Mouse (Mus musculus) CH12.LX (cell line): Measurements from ENCODE around the gene A230050P20Rik. TPM values are rescaled to one million over a fixed set of nuclear protein-coding genes. Genes with fewer than 3 reads are reported as not detected.

Experiments
- DNase-seq: peaks from one replicate; pipeline ENCODE4 v3.0.0-alpha.2; 2013; ENCODE audit errors: extremely low read depth
- H3K27ac ChIP-seq: 2 replicates; pipeline ENCODE4 v1.5.1; 2012; ENCODE audit warnings: low read depth, mild to moderate bottlenecking, control low read depth, moderate library complexity; ENCODE audit not compliant: insufficient read depth
- H3K27me3 ChIP-seq: replicated peaks from 2 replicates; pipeline ENCODE3; 2012; ENCODE audit warnings: inconsistent platforms
- H3K36me3 ChIP-seq, 2 experiments: replicated peaks in 1 of 2; 2 replicates each; pipeline versions ENCODE3 to v1.6.1; 2012; ENCODE audit warnings: inconsistent platforms in 1 of 2, low read length in 1 of 2, mild to moderate bottlenecking in 1 of 2, mixed read lengths in 1 of 2, moderate library complexity in 1 of 2; ENCODE audit not compliant: control insufficient read depth in 1 of 2, insufficient read depth in 1 of 2
- H3K4me1 ChIP-seq, 2 experiments: 2 replicates each; pipeline ENCODE4 v1.6.1; 2012; ENCODE audit warnings: inconsistent platforms in 1 of 2, moderate library complexity in 1 of 2; ENCODE audit not compliant: insufficient read depth in 2 of 2, control insufficient read depth in 1 of 2
- H3K4me2 ChIP-seq: 2 replicates; pipeline ENCODE4 v1.6.1; 2012; ENCODE audit warnings: low read depth, mild to moderate bottlenecking, control low read depth; ENCODE audit not compliant: poor library complexity, insufficient read depth, severe bottlenecking
- H3K4me3 ChIP-seq, 3 experiments: fragments of 150-350 bp in 1 of 3; sonication (generic) in 1 of 3; replicated peaks in 1 of 3; 2 replicates each; pipeline versions ENCODE3 to v1.5.1; 2011 to 2012; ENCODE audit warnings: low read depth in 2 of 3, low read length in 2 of 3, mild to moderate bottlenecking in 2 of 3, moderate library complexity in 2 of 3, control low read depth in 1 of 3, improper control_type of control experiment in 1 of 3, inconsistent platforms in 1 of 3, mixed read lengths in 1 of 3; ENCODE audit not compliant: poor library complexity in 1 of 3
- H3K79me2 ChIP-seq: replicated peaks from 2 replicates; pipeline ENCODE4 v1.6.1; 2012; ENCODE audit warnings: mild to moderate bottlenecking, moderate library complexity; ENCODE audit not compliant: control insufficient read depth, poor library complexity, insufficient read depth, severe bottlenecking; ENCODE audit errors: extremely low read depth
- H3K9ac ChIP-seq: 2 replicates; pipeline ENCODE4 v1.6.1; 2012; ENCODE audit warnings: low read depth, mild to moderate bottlenecking, control low read depth, moderate library complexity; ENCODE audit not compliant: insufficient read depth
- H3K9me3 ChIP-seq: replicated peaks from 2 replicates; pipeline ENCODE3; 2012; ENCODE audit warnings: low read length, inconsistent platforms, mixed read lengths
- BHLHE40 ChIP-seq: IDR thresholded peaks from 2 replicates; pipeline ENCODE4 v1.6.1; 2011; ENCODE audit warnings: mild to moderate bottlenecking, low read depth, low read length, improper control_type of control experiment
- CHD1 ChIP-seq: IDR thresholded peaks from 2 replicates; pipeline ENCODE4 v1.6.1; 2012; ENCODE audit warnings: low read depth, low read length, improper control_type of control experiment, inconsistent platforms
- CHD2 ChIP-seq: IDR thresholded peaks from 2 replicates; pipeline ENCODE4 v1.6.1; 2011; ENCODE audit warnings: low read length, improper control_type of control experiment
- CTCF ChIP-seq, 2 experiments: IDR thresholded peaks in 1 of 2; conservative IDR thresholded peaks in 1 of 2; 2 replicates each; pipeline ENCODE4 v1.5.1; 2011 to 2012; ENCODE audit warnings: low read depth in 2 of 2, low read length in 2 of 2, improper control_type of control experiment in 1 of 2, inconsistent platforms in 1 of 2, mild to moderate bottlenecking in 1 of 2, moderate library complexity in 1 of 2
- E2F4 ChIP-seq: IDR thresholded peaks from 2 replicates; pipeline ENCODE4 v1.6.1; 2011; ENCODE audit warnings: low read depth, low read length, improper control_type of control experiment; ENCODE audit not compliant: insufficient replicate concordance
- ELF1 ChIP-seq: IDR thresholded peaks from 2 replicates; pipeline ENCODE4 v1.6.1; 2014; ENCODE audit warnings: low read depth, mild to moderate bottlenecking, inconsistent platforms, low read length, improper control_type of control experiment
- EP300 ChIP-seq: IDR thresholded peaks from 2 replicates; pipeline ENCODE4 v1.6.1; 2011; ENCODE audit warnings: low read length, improper control_type of control experiment
- GABPA ChIP-seq: IDR thresholded peaks from 2 replicates; pipeline ENCODE4 v1.6.1; 2012; ENCODE audit warnings: low read depth, low read length, improper control_type of control experiment, inconsistent platforms; ENCODE audit not compliant: insufficient replicate concordance
- HCFC1 ChIP-seq: IDR thresholded peaks from 2 replicates; pipeline ENCODE4 v1.6.1; 2012; ENCODE audit warnings: low read depth, mild to moderate bottlenecking, inconsistent platforms, low read length, improper control_type of control experiment
- IRF4 ChIP-seq: IDR thresholded peaks from 2 replicates; pipeline ENCODE4 v1.6.1; 2014; ENCODE audit warnings: low read depth, mild to moderate bottlenecking, inconsistent platforms, low read length, improper control_type of control experiment
- JUN ChIP-seq: IDR thresholded peaks from 2 replicates; pipeline ENCODE4 v1.6.1; 2011; ENCODE audit warnings: low read depth, mild to moderate bottlenecking, low read length, improper control_type of control experiment, moderate library complexity; ENCODE audit not compliant: insufficient read depth
- JUND ChIP-seq: conservative IDR thresholded peaks from 2 replicates; pipeline ENCODE4 v1.6.1; 2011; ENCODE audit warnings: low read depth, low read length, improper control_type of control experiment
- KAT2A ChIP-seq: IDR thresholded peaks from 2 replicates; pipeline ENCODE4 v1.6.1; 2012; ENCODE audit warnings: low read length, improper control_type of control experiment, inconsistent platforms; ENCODE audit not compliant: insufficient replicate concordance
- MAFK ChIP-seq: IDR thresholded peaks from 2 replicates; pipeline ENCODE4 v1.6.1; 2011; ENCODE audit warnings: low read length, improper control_type of control experiment; ENCODE audit not compliant: insufficient replicate concordance
- MAX ChIP-seq: IDR thresholded peaks from 2 replicates; pipeline ENCODE4 v1.6.1; 2011; ENCODE audit warnings: low read length, improper control_type of control experiment
- MAZ ChIP-seq: IDR thresholded peaks from 2 replicates; pipeline ENCODE4 v1.6.1; 2012; ENCODE audit warnings: low read depth, mild to moderate bottlenecking, inconsistent platforms, low read length, improper control_type of control experiment, moderate library complexity
- MEF2A ChIP-seq: IDR thresholded peaks from 2 replicates; pipeline ENCODE4 v1.6.1; 2014; ENCODE audit warnings: low read depth, mild to moderate bottlenecking, inconsistent platforms, low read length, improper control_type of control experiment, borderline replicate concordance
- MXI1 ChIP-seq: IDR thresholded peaks from 2 replicates; pipeline ENCODE4 v1.6.1; 2011; ENCODE audit warnings: mild to moderate bottlenecking, low read depth, low read length, improper control_type of control experiment
- MYC ChIP-seq: IDR thresholded peaks from 2 replicates; pipeline ENCODE4 v1.6.1; 2011; ENCODE audit warnings: low read depth, mild to moderate bottlenecking, improper control_type of control experiment, low read length
- NELFE ChIP-seq: IDR thresholded peaks from 2 replicates; pipeline ENCODE4 v1.6.1; 2011; ENCODE audit warnings: low read depth, low read length, improper control_type of control experiment
- NRF1 ChIP-seq: IDR thresholded peaks from 2 replicates; pipeline ENCODE4 v1.6.1; 2014; ENCODE audit warnings: low read depth, mild to moderate bottlenecking, inconsistent platforms, low read length, improper control_type of control experiment, moderate library complexity
- POLR2A ChIP-seq: IDR thresholded peaks from 2 replicates; pipeline ENCODE4 v1.6.1; 2011; ENCODE audit warnings: low read depth, mild to moderate bottlenecking, improper control_type of control experiment, low read length
- POLR2AphosphoS2 ChIP-seq: IDR thresholded peaks from 2 replicates; pipeline ENCODE4 v1.6.1; 2011; ENCODE audit warnings: low read depth, low read length, improper control_type of control experiment
- RAD21 ChIP-seq: IDR thresholded peaks from 2 replicates; pipeline ENCODE4 v1.6.1; 2011; ENCODE audit warnings: low read depth, mild to moderate bottlenecking, low read length, improper control_type of control experiment, moderate library complexity
- SMC3 ChIP-seq: IDR thresholded peaks from 2 replicates; pipeline ENCODE4 v1.6.1; 2011; ENCODE audit warnings: low read depth, low read length, improper control_type of control experiment
- TBP ChIP-seq: conservative IDR thresholded peaks from 2 replicates; pipeline ENCODE4 v1.6.1; 2011; ENCODE audit warnings: low read depth, low read length, improper control_type of control experiment
- TCF12 ChIP-seq: IDR thresholded peaks from 2 replicates; pipeline ENCODE4 v1.6.1; 2014; ENCODE audit warnings: low read depth, mild to moderate bottlenecking, inconsistent platforms, low read length, improper control_type of control experiment
- UBTF ChIP-seq: IDR thresholded peaks from 2 replicates; pipeline ENCODE4 v1.6.1; 2012; ENCODE audit warnings: low read depth, mild to moderate bottlenecking, inconsistent platforms, low read length, improper control_type of control experiment, moderate library complexity
- USF2 ChIP-seq: conservative IDR thresholded peaks from 2 replicates; pipeline ENCODE4 v1.6.1; 2011; ENCODE audit warnings: low read depth, low read length, improper control_type of control experiment
- ZKSCAN1 ChIP-seq: IDR thresholded peaks from 2 replicates; pipeline ENCODE4 v1.6.1; 2012; ENCODE audit warnings: low read depth, inconsistent platforms, low read length, improper control_type of control experiment, borderline replicate concordance
- dilution Hi-C: fragments of 300-500 bp; cut with MboI; formaldehyde crosslinking; loops from 2 replicates; pipeline ENCODE4 v1.14.3; 2020; ENCODE audit warnings: low sequenced_read_pairs; ENCODE audit not compliant: extremely low pct_unique_long_range_greater_than_20kb, extremely low pct_ligation_motif_present
- in situ Hi-C: fragments of 300-500 bp; cut with MboI; formaldehyde crosslinking; loops from 3 replicates; pipeline ENCODE4 v1.14.3; 2019; ENCODE audit warnings: low sequenced_read_pairs, low pct_ligation_motif_present, low pct_unique_long_range_greater_than_20kb, mixed read lengths
- polyA plus RNA-seq: library from polyadenylated mRNA; unstranded; fragments of >175 nt; gene quantifications from 2 replicates; pipeline ENCODE4 v1.2.1, GENCODE M21; 2012; ENCODE audit warnings: low read depth; ENCODE audit not compliant: insufficient read length
- total RNA-seq, 2 experiments: library from RNA; depleted of rRNA; stranded (reverse); fragments of 300-350 nt in 1 of 2; fragments of >200 nt in 1 of 2; gene quantifications; 2 replicates each; pipeline ENCODE4 v1.2.3; 2012 to 2014

Gene A230050P20Rik
- total and polyA plus RNA-seq, 3 experiments: 3.3 to 25.2 (median 11.0) TPM

DNA sequence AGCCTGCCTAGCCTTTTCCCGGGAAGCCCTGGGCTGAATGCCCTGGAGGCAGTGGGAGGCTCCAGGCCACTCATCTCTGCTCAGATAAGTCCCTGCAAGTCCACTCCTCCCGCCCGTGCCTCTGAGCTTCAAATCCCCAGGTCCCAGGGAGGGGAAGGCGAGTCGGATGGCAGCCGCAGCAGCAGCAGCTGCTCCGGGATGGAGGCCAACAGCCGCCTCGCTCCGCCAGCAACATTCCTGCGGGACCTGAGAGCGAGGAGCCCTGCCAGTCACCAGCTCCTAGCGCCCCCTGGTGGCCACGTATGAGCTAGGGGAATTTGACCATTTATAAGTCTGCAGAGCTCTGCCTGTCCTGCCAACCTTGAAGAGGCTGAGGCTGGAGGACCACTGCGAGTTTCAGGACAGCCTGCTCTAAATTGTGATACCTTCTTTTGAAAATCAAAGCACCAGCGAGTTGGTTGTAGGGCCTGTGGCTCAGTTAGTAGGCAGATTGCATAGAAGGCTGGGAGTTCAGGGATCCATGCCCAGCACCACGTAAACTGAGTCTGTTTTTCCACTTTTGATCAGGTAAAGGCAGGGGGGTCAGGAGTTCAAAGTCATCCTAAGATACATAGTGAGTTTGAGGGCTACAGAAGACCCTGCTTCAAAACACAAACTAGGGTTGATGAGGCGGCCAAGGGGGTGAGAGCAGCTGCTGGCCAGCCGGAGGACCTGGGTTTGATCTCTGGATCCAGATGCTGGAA, 37.4 kb upstream of the A230050P20Rik start:
- Histone ChIP-seq H3K36me3 (no peaks in the 10 kb centered on the region), H3K9ac (no peak overlapping the region), H3K27ac (no peak overlapping the region), H3K4me3 (no peak overlapping the region), H3K27me3 (peaks cover 65% of the 10 kb centered on the region), H3K9me3 (no peaks in the 10 kb centered on the region), H3K79me2 (no peaks in the 10 kb centered on the region), H3K4me2 (no peak overlapping the region), H3K4me1 (peaks cover 2 to 13% of the 10 kb centered on the region in 2 experiments; a peak in 2 of 4 replicates)
- 0 out of 2 replicates have a peak, but pooled peaks have one; percentile 48 for TF ChIP-seq UBTF
- TF ChIP-seq GABPA: no peak
- no peak for TF ChIP-seq ZKSCAN1
- TF ChIP-seq CHD1: no peak
- TF ChIP-seq CTCF (conservative IDR thresholded peaks at IDR 0.05 in 1 of 2, IDR thresholded peaks at IDR 0.05 in 1 of 2; ENCODE audit: low read depth in 2 of 2, low read length in 2 of 2): peak; percentile 70 to 89
- no peak for TF ChIP-seq MAX
- TF ChIP-seq ELF1: no peak
- TF ChIP-seq CHD2: no peak
- no peak for TF ChIP-seq HCFC1
- TF ChIP-seq TCF12: 0 out of 2 replicates have a peak, but pooled peaks have one; percentile 27
- TF ChIP-seq MAZ: no peak
- TF ChIP-seq POLR2AphosphoS2: no peak
- TF ChIP-seq USF2: no peak
- no peak for TF ChIP-seq BHLHE40
- TF ChIP-seq NRF1: no peak
- no peak for TF ChIP-seq JUN
- no peak; the same call in 1 of the 2 replicates for TF ChIP-seq IRF4
- no peak for TF ChIP-seq EP300
- TF ChIP-seq POLR2A: no peak
- peak; percentile 91 for TF ChIP-seq SMC3
- no peak for TF ChIP-seq MYC
- no peak for TF ChIP-seq E2F4
- no peak for TF ChIP-seq JUND
- TF ChIP-seq MXI1: no peak
- TF ChIP-seq MAFK: no peak
- TF ChIP-seq TBP: no peak
- no peak for TF ChIP-seq MEF2A
- TF ChIP-seq KAT2A: no peak
- TF ChIP-seq RAD21: peak; percentile 64
- peak; percentile 15; the same call in 1 of the 2 replicates for TF ChIP-seq NELFE
- dilution Hi-C loops (no loop called here), in situ Hi-C loops (loop anchor here (5.0 kb wide), 1 partner anchor 89 kb away; no protein-coding TSS in a partner anchor)
- peak; percentile 65 for DNase-seq
